Mouse (Mus musculus): ENCODE results near the gene Kif1c. TPM values are rescaled to one million over a fixed set of nuclear protein-coding genes. Genes with fewer than 3 reads are reported as not detected.

Kif1c gene
- total RNA-seq, 2 experiments from 2014 or later = 388 to 467 TPM

- no peak for DNase-seq
Observed at GRCm38 (mm10) chr11:70697376-70697775, 3.0 kb upstream of the Kif1c start.

- DNase-seq = no peak
Observed at GRCm38 (mm10) chr11:70699051-70699450, 1.3 kb upstream of the Kif1c start.

- peak; percentile 90 for DNase-seq
Observed at GRCm38 (mm10) chr11:70700613-70701012, 265 bp downstream of the Kif1c start.

- DNase-seq = no peak
Observed at GRCm38 (mm10) chr11:70701221-70701955, 1.0 kb downstream of the Kif1c start.

GRCm38 (mm10) chr11:70701984-70702733, 1.8 kb downstream of the Kif1c start:
- no peak for DNase-seq

GRCm38 (mm10) chr11:70702781-70703180, 2.4 kb downstream of the Kif1c start:
- DNase-seq = peak; percentile 88

- no peak for DNase-seq
Observed at GRCm38 (mm10) chr11:70706127-70706526, 5.8 kb downstream of the Kif1c start.

GRCm38 (mm10) chr11:70711026-70711425, 10.7 kb downstream of the Kif1c start:
- DNase-seq = no peak

GRCm38 (mm10) chr11:70713222-70713621, 12.9 kb downstream of the Kif1c start:
- no peak for DNase-seq

- DNase-seq = no peak
Observed at GRCm38 (mm10) chr11:70715832-70716231, 15.5 kb downstream of the Kif1c start.

- DNase-seq = no peak
Observed at GRCm38 (mm10) chr11:70718481-70718880, 18.1 kb downstream of the Kif1c start.

- no peak for DNase-seq
Observed at GRCm38 (mm10) chr11:70720567-70720966, 20.2 kb downstream of the Kif1c start.

GRCm38 (mm10) chr11:70721072-70721471, 20.7 kb downstream of the Kif1c start:
- no peak for DNase-seq

- DNase-seq = no peak
Observed at GRCm38 (mm10) chr11:70724706-70725105, 24.4 kb downstream of the Kif1c start.

GRCm38 (mm10) chr11:70726585-70726984, 26.2 kb downstream of the Kif1c start:
- no peak for DNase-seq

GRCm38 (mm10) chr11:70727385-70727784, 27.0 kb downstream of the Kif1c start:
- no peak for DNase-seq

GRCm38 (mm10) chr11:70730427-70731038, 30.2 kb downstream of the Kif1c start:
- DNase-seq = no peak

GRCm38 (mm10) chr11:70731178-70731577, 30.8 kb downstream of the Kif1c start:
- DNase-seq = no peak

GRCm38 (mm10) chr11:70733256-70733655, 32.9 kb downstream of the Kif1c start:
- DNase-seq = no peak

GRCm38 (mm10) chr11:70737749-70738148, 37.4 kb downstream of the Kif1c start:
- DNase-seq = no peak

GRCm38 (mm10) chr11:70741603-70742002, 41.3 kb downstream of the Kif1c start:
- DNase-seq = no peak

GRCm38 (mm10) chr11:70742117-70742516, 41.8 kb downstream of the Kif1c start:
- no peak for DNase-seq

Data from gastrocnemius, postnatal 25 days (tissue).